Mouse (Mus musculus): ENCODE data around the gene Cdk5rap2.

- TF ChIP-seq CTCF (IDR thresholded peaks at IDR 0.05; ENCODE audit: low read depth) (no peak), EP300 (IDR thresholded peaks at IDR 0.05; ENCODE audit: low read depth) (no peak)
Measured at GRCm38 (mm10) chr4:70365061-70365858, 45.0 kb downstream of the Cdk5rap2 start.

Measured in liver, postnatal 0 days (tissue).